Mouse (Mus musculus) T-helper 17 cell (primary cell): ENCODE data around the gene Nck2.

Experiments
- in situ Hi-C, 2 experiments: fragments of 300-600 bp; cut with MboI, MseI; formaldehyde crosslinking; loops; 1 replicate in 1 of 2; 2 replicates in 1 of 2; pipeline ENCODE4 v1.15.1; 2025; ENCODE audit warnings: high pct_unique_total_duplicates in 2 of 2

Nck2 gene

GRCm38 (mm10) chr1:43444531-43444930, at the start of gene Nck2:
Gene Nck2 (plus strand): TSS chr1:43444579.
- in situ Hi-C loops: no loop called here

GRCm38 (mm10) chr1:43395040-43395439, 49.3 kb upstream of the Nck2 start:
- in situ Hi-C loops: no loop called here

- in situ Hi-C loops: no loop called here
Observed at GRCm38 (mm10) chr1:43395799-43396198, 48.6 kb upstream of the Nck2 start.

- in situ Hi-C loops: no loop called here
Observed at GRCm38 (mm10) chr1:43396522-43396921, 47.9 kb upstream of the Nck2 start.

- in situ Hi-C loops: no loop called here
Observed at GRCm38 (mm10) chr1:43397096-43397495, 47.3 kb upstream of the Nck2 start.

- in situ Hi-C loops: no loop called here
Observed at GRCm38 (mm10) chr1:43398738-43399601, 45.4 kb upstream of the Nck2 start.

- in situ Hi-C loops: no loop called here
Observed at GRCm38 (mm10) chr1:43399602-43400216, 44.7 kb upstream of the Nck2 start.

GRCm38 (mm10) chr1:43400655-43401054, 43.7 kb upstream of the Nck2 start:
- in situ Hi-C loops: no loop called here

- in situ Hi-C loops: no loop called here
Observed at GRCm38 (mm10) chr1:43403341-43403740, 41.0 kb upstream of the Nck2 start.

GRCm38 (mm10) chr1:43404693-43405678, 39.4 kb upstream of the Nck2 start:
- in situ Hi-C loops: no loop called here

- in situ Hi-C loops: no loop called here
Observed at GRCm38 (mm10) chr1:43409019-43409418, 35.4 kb upstream of the Nck2 start.

- in situ Hi-C loops: no loop called here
Observed at GRCm38 (mm10) chr1:43412825-43413224, 31.6 kb upstream of the Nck2 start.

GRCm38 (mm10) chr1:43413298-43413697, 31.1 kb upstream of the Nck2 start:
- in situ Hi-C loops: no loop called here

GRCm38 (mm10) chr1:43413749-43414148, 30.6 kb upstream of the Nck2 start:
- in situ Hi-C loops: no loop called here

GRCm38 (mm10) chr1:43414228-43414627, 30.2 kb upstream of the Nck2 start:
- in situ Hi-C loops: no loop called here

- in situ Hi-C loops: no loop called here
Observed at GRCm38 (mm10) chr1:43414971-43415370, 29.4 kb upstream of the Nck2 start.

GRCm38 (mm10) chr1:43422969-43423748, 21.2 kb upstream of the Nck2 start:
- in situ Hi-C loops: no loop called here

- in situ Hi-C loops: no loop called here
Observed at GRCm38 (mm10) chr1:43426526-43426925, 17.9 kb upstream of the Nck2 start.

GRCm38 (mm10) chr1:43426993-43427535, 17.3 kb upstream of the Nck2 start:
- in situ Hi-C loops: no loop called here
